Mouse (Mus musculus) thymus, postnatal 25 days (tissue): ENCODE measurements around the gene Aff4.
"Not testable (repeated sequence)": the region's sequence is repeated elsewhere in the genome, so short reads cannot be mapped to it uniquely, and the experiment has no call there.

ENCODE experiments used
- DNase-seq: peaks from one replicate; pipeline ENCODE4 v3.0.0; 2022

The Aff4 gene

GRCm38 (mm10) chr11:53350291-53351223 lies at the start of gene Aff4:
TSS of gene Aff4 (plus strand) at chr11:53350833.
- DNase-seq, result peak; percentile 87

- DNase-seq, result no peak
Observed at GRCm38 (mm10) chr11:53301167-53301515, 49.5 kb upstream of the Aff4 start.

- no peak for DNase-seq
Observed at GRCm38 (mm10) chr11:53304044-53304840, 46.4 kb upstream of the Aff4 start.

GRCm38 (mm10) chr11:53306965-53307364 lies 43.7 kb upstream of the Aff4 start:
- no peak for DNase-seq

- DNase-seq, result no peak
Observed at GRCm38 (mm10) chr11:53307558-53308065, 43.0 kb upstream of the Aff4 start.

- no peak for DNase-seq
Observed at GRCm38 (mm10) chr11:53308251-53308864, 42.3 kb upstream of the Aff4 start.

- no peak for DNase-seq
Observed at GRCm38 (mm10) chr11:53308884-53309310, 41.7 kb upstream of the Aff4 start.

GRCm38 (mm10) chr11:53311385-53311784 lies 39.2 kb upstream of the Aff4 start:
- no peak for DNase-seq

GRCm38 (mm10) chr11:53312823-53313222 lies 37.8 kb upstream of the Aff4 start:
- DNase-seq, result not testable (repeated sequence)

GRCm38 (mm10) chr11:53314770-53315173 lies 35.9 kb upstream of the Aff4 start:
- DNase-seq, result no peak

GRCm38 (mm10) chr11:53316996-53317395 lies 33.6 kb upstream of the Aff4 start:
- no peak for DNase-seq

- no peak for DNase-seq
Observed at GRCm38 (mm10) chr11:53318041-53318440, 32.6 kb upstream of the Aff4 start.

- DNase-seq, result not testable (repeated sequence)
Observed at GRCm38 (mm10) chr11:53318568-53318967, 32.1 kb upstream of the Aff4 start.

GRCm38 (mm10) chr11:53319867-53320266 lies 30.8 kb upstream of the Aff4 start:
- not testable (repeated sequence) for DNase-seq

- peak; percentile 84 for DNase-seq
Observed at GRCm38 (mm10) chr11:53324512-53324968, 26.1 kb upstream of the Aff4 start, which contains the start of gene Zcchc10. TSS of gene Zcchc10 (plus strand) at chr11:53324679.

GRCm38 (mm10) chr11:53330325-53330724 lies 20.3 kb upstream of the Aff4 start:
- no peak for DNase-seq

GRCm38 (mm10) chr11:53331121-53331520 lies 19.5 kb upstream of the Aff4 start:
- DNase-seq, result no peak

- DNase-seq, result no peak
Observed at GRCm38 (mm10) chr11:53332076-53332680, 18.5 kb upstream of the Aff4 start.

GRCm38 (mm10) chr11:53335505-53336181 lies 15.0 kb upstream of the Aff4 start:
- DNase-seq, result no peak

GRCm38 (mm10) chr11:53336182-53336571 lies 14.5 kb upstream of the Aff4 start:
- no peak for DNase-seq

- no peak for DNase-seq
Observed at GRCm38 (mm10) chr11:53336924-53337323, 13.7 kb upstream of the Aff4 start.

- DNase-seq, result no peak
Observed at GRCm38 (mm10) chr11:53337684-53338083, 12.9 kb upstream of the Aff4 start.
